Mouse (Mus musculus): ENCODE data around the gene Akap6. TPM values are rescaled to one million over a fixed set of nuclear protein-coding genes. Genes with fewer than 3 reads are reported as not detected.

Akap6 gene
- polyA plus RNA-seq, 1 experiment from 2014 or later = 2.0 TPM

DNA sequence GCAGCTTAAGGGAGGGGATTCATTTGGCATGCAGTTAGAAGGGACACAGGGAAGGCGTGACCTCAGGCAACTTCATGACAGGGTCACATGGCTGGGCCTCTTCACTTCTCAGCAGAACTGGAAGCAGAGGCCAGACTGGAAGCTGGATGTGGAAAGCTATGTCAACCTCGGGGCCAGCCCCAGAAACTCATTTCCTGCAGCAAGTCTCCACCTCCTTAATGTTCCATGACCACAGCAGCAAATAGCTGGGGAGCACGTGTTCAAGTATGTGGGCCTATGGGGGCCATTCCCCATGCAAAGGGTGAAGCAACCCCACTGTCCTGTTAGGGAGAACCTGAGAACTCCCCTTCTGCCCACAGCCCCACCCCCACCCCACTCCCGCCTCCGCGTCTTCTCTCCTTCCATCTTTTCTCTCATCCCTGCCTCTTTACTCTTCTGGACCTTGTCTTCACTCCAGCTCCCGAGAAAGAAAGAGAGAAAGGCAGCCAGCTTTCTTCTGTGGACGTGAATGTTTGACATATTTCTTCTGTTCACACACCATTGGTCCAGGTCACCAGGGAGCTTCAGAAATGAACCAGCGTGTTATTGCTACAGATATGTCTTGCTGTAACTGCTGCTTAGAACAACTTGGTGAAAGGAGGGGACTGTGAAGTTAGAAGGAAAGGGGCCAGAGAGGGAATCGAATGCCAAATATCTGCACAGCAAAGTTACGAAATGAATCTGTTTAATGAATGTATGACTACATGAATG is 194.6 kb downstream of the Akap6 start:
- ATAC-seq (ENCODE audit: insufficient read depth, low FRiP score) = no peak
- H3K36me3 ChIP-seq (ENCODE audit: control insufficient read depth, insufficient read depth, low read length) = no peaks in the 10 kb centered on the region
- 66% methylated on average over 11 of the region's 11 CpGs for WGBS

DNA sequence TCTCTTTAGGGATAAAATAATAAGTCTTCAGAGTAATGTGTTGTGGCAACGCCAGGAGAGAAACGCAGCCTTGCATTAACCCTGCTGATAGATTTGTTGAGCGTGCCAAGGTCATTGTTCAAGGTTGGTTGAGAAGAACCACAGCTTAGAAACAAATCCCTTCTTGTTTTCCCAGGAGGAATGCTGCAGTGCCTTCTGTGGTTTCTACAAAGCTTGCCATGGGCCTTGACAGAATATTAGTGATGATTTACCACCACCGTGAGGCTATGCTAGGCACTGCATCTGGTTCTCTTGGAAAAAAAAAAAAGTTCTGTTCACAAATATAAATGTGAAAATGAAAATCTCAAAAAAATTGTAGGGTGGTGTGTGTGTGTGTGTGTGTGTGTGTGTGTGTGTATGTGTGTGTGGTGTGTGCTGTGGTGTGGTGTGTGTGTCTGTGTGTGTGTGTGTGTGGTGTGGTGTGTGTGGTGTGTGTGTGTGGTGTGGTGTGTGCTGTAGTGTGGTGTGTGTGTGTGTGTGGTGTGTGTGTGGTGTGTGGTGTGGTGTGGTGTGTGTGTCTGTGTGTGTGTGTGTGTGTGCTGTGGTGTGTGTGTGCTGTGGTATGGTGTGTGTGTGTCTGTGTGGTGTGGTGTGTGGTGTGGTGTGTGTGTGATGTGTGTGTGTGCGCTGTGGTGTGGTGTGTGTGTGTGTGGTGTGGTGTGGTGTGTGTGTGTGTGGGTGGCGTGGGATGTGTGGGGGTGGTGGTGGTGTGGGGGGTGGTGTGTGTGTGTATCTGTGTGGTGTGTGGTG is 196.7 kb downstream of the Akap6 start:
- no peak overlapping the region for H3K4me2 ChIP-seq (ENCODE audit: low read depth, low read length)
- H3K27me3 ChIP-seq (ENCODE audit: control insufficient read depth, insufficient read depth, low read length) = no peaks in the 10 kb centered on the region
- no peaks in the 10 kb centered on the region for H3K4me1 ChIP-seq (ENCODE audit: control insufficient read depth, insufficient read depth, low read length)
- H3K27ac ChIP-seq (ENCODE audit: low read length) = no peak overlapping the region
- H3K9me3 ChIP-seq (replicated peaks; ENCODE audit: control insufficient read depth, low read length) = no peaks in the 10 kb centered on the region
- 12% methylated on average over 4 of the region's 6 CpGs for WGBS
- peak; percentile 60; the same call in 1 of the 2 replicates for ATAC-seq (ENCODE audit: insufficient read depth, low FRiP score)
- no peak overlapping the region for H3K4me3 ChIP-seq (replicated peaks; ENCODE audit: low read length)
- H3K36me3 ChIP-seq (ENCODE audit: control insufficient read depth, insufficient read depth, low read length) = no peaks in the 10 kb centered on the region
- H3K9ac ChIP-seq (ENCODE audit: low read length) = no peak overlapping the region

More for the DNA sequence above, 194.6 kb downstream of the Akap6 start:
- Histone ChIP-seq H3K9ac (ENCODE audit: low read length) (no peak overlapping the region), H3K4me2 (ENCODE audit: low read depth, low read length) (no peak overlapping the region), H3K27ac (ENCODE audit: low read length) (no peak overlapping the region), H3K4me1 (ENCODE audit: control insufficient read depth, insufficient read depth, low read length) (no peaks in the 10 kb centered on the region), H3K4me3 (replicated peaks; ENCODE audit: low read length) (no peak overlapping the region), H3K9me3 (replicated peaks; ENCODE audit: control insufficient read depth, low read length) (no peaks in the 10 kb centered on the region), H3K27me3 (ENCODE audit: control insufficient read depth, insufficient read depth, low read length) (no peaks in the 10 kb centered on the region)

DNA sequence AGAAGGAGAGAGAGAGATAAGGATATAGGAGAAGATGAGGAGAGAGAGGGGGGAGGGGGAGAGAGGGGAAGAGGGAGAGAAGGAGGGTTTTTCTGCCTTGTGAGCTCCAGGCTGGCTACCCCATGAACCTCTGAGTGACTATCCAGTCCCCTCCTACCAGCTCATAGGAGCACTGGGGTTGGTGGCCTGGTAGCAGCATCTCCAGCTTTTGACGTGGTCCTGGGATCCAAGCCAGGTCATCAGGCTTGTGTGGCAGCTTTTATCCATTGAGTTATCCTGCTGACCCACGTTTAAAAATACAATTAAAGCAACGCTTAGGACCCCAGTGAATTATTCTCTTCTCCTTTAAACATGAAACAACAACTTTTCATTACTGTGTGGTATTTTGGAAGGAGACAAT is 197.6 kb downstream of the Akap6 start:
- Histone ChIP-seq H3K27me3 (ENCODE audit: control insufficient read depth, insufficient read depth, low read length) (no peaks in the 10 kb centered on the region), H3K9me3 (replicated peaks; ENCODE audit: control insufficient read depth, low read length) (no peaks in the 10 kb centered on the region), H3K27ac (ENCODE audit: low read length) (no peak overlapping the region), H3K4me3 (replicated peaks; ENCODE audit: low read length) (no peak overlapping the region), H3K4me1 (ENCODE audit: control insufficient read depth, insufficient read depth, low read length) (no peaks in the 10 kb centered on the region), H3K4me2 (ENCODE audit: low read depth, low read length) (no peak overlapping the region), H3K9ac (ENCODE audit: low read length) (no peak overlapping the region), H3K36me3 (ENCODE audit: control insufficient read depth, insufficient read depth, low read length) (no peaks in the 10 kb centered on the region)
- 50% methylated on average over 3 of the region's 3 CpGs for WGBS
- no peak for ATAC-seq (ENCODE audit: insufficient read depth, low FRiP score)

DNA sequence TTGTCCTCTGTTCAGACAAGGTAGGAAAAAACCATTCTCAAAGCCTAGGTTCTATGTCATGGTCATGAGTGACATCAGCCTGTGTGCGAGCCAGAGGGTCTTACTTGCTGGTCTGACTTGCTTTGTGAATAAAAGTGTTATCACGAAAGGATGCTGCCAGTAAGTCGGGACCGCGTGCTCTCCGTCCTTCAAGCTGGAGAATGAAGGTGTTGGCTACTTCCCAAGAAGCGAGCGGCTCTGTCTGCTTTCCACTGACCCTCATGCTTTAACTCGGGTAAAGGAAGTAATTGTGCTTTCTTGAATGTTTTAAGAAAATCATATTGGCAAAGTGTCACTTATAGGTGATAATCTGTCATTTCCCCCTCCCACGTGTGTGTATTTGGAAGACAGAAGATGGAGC is 198.9 kb downstream of the Akap6 start:
- Histone ChIP-seq H3K4me2 (ENCODE audit: low read depth, low read length) (no peak overlapping the region), H3K36me3 (ENCODE audit: control insufficient read depth, insufficient read depth, low read length) (no peaks in the 10 kb centered on the region), H3K4me1 (ENCODE audit: control insufficient read depth, insufficient read depth, low read length) (no peaks in the 10 kb centered on the region), H3K27me3 (ENCODE audit: control insufficient read depth, insufficient read depth, low read length) (no peaks in the 10 kb centered on the region), H3K9ac (ENCODE audit: low read length) (no peak overlapping the region), H3K27ac (ENCODE audit: low read length) (no peak overlapping the region), H3K9me3 (replicated peaks; ENCODE audit: control insufficient read depth, low read length) (no peaks in the 10 kb centered on the region), H3K4me3 (replicated peaks; ENCODE audit: low read length) (no peak overlapping the region)
- no peak for ATAC-seq (ENCODE audit: insufficient read depth, low FRiP score)
- WGBS = 65% methylated on average over 10 of the region's 10 CpGs

DNA sequence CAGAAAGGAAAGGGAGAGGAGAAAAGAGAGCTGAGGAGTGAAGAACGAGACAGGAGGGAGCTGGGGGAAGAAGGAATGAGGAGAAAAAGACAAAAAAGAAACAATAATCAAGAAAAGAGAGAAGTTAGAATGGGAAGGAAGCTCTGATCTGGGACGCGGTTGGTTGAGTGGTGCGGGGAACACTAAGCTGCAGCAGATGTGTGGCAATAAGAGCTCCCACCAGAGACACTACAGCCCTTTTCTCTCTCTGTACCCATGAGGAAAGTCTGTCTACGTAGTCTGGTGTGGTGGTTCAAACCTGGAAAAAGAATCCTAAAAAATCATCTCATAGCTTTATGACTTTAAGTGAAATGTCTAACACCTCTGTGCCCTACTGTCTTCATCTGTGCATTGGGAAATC is 204.9 kb downstream of the Akap6 start:
- H3K27me3 ChIP-seq (ENCODE audit: control insufficient read depth, insufficient read depth, low read length) = no peaks in the 10 kb centered on the region
- WGBS = 87% methylated on average over 5 of the region's 5 CpGs
- no peak for ATAC-seq (ENCODE audit: insufficient read depth, low FRiP score)

DNA sequence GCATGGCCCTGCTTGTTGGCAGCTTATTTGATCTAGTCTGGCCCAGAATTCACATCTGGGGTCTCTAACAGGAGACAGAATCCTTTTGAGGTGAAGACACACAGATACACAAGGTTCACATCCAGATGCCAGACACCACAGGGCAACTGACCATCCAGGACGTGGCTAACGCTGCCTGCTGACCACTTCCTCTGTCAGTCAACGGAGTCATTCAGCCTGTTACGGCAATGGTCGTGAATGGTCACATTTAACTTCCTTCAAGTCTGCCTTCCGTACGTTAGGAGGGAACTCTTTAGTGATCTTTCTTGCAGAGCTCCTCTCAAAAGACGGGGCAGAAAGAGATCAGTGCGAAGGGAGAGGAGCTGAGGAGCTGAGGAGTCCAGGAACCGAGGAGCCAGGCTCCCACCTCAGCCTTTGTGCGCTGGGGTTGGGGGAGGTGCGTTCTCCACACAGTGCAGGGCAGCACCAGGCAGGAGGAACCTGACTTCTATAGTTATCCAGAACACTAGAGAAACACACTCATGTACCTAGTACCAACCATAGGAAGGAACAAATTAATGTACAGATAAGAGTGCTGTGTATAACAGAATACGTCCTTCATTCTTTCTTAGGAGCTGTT is 209.4 kb downstream of the Akap6 start:
- Histone ChIP-seq H3K4me2 (ENCODE audit: low read depth, low read length) (no peak overlapping the region), H3K9me3 (replicated peaks; ENCODE audit: control insufficient read depth, low read length) (no peaks in the 10 kb centered on the region), H3K27ac (ENCODE audit: low read length) (no peak overlapping the region), H3K27me3 (ENCODE audit: control insufficient read depth, insufficient read depth, low read length) (no peaks in the 10 kb centered on the region), H3K9ac (ENCODE audit: low read length) (no peak overlapping the region), H3K4me1 (ENCODE audit: control insufficient read depth, insufficient read depth, low read length) (no peaks in the 10 kb centered on the region), H3K36me3 (ENCODE audit: control insufficient read depth, insufficient read depth, low read length) (no peaks in the 10 kb centered on the region), H3K4me3 (replicated peaks; ENCODE audit: low read length) (no peak overlapping the region)
- ATAC-seq (ENCODE audit: insufficient read depth, low FRiP score) = no peak
- 70% methylated on average over 13 of the region's 13 CpGs for WGBS

More for the DNA sequence above, 204.9 kb downstream of the Akap6 start:
- Histone ChIP-seq H3K9me3 (replicated peaks; ENCODE audit: control insufficient read depth, low read length) (no peaks in the 10 kb centered on the region), H3K9ac (ENCODE audit: low read length) (no peak overlapping the region), H3K4me2 (ENCODE audit: low read depth, low read length) (no peak overlapping the region), H3K36me3 (ENCODE audit: control insufficient read depth, insufficient read depth, low read length) (no peaks in the 10 kb centered on the region), H3K4me1 (ENCODE audit: control insufficient read depth, insufficient read depth, low read length) (no peaks in the 10 kb centered on the region), H3K27ac (ENCODE audit: low read length) (no peak overlapping the region), H3K4me3 (replicated peaks; ENCODE audit: low read length) (no peak overlapping the region)

DNA sequence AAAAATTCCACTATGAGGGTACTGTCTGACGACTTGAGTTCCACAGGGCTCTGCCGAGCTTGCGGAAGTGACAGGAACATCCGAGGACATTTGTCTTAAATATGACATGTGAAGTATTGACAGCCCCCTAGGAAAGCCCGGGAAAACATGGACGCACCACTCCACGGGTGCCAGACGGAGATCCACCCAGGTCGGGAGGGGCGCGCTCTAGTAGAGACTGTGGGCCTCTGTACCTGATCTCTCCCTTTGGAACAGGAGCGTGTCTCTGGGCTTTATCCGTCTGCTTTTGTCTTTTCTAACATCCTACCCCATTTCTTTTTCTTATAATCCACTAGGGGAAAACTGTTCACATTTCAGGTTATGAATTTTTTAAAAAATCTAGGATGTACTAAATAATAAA is 211.2 kb downstream of the Akap6 start:
- H3K27ac ChIP-seq (ENCODE audit: low read length) = no peak overlapping the region
- H3K4me1 ChIP-seq (ENCODE audit: control insufficient read depth, insufficient read depth, low read length) = no peaks in the 10 kb centered on the region
- no peaks in the 10 kb centered on the region for H3K9me3 ChIP-seq (replicated peaks; ENCODE audit: control insufficient read depth, low read length)
- H3K4me2 ChIP-seq (ENCODE audit: low read depth, low read length) = no peak overlapping the region
- no peak overlapping the region for H3K4me3 ChIP-seq (replicated peaks; ENCODE audit: low read length)
- no peak overlapping the region for H3K9ac ChIP-seq (ENCODE audit: low read length)
- WGBS = 80% methylated on average over 13 of the region's 13 CpGs
- no peaks in the 10 kb centered on the region for H3K27me3 ChIP-seq (ENCODE audit: control insufficient read depth, insufficient read depth, low read length)
- ATAC-seq (ENCODE audit: insufficient read depth, low FRiP score) = no peak
- H3K36me3 ChIP-seq (ENCODE audit: control insufficient read depth, insufficient read depth, low read length) = no peaks in the 10 kb centered on the region

DNA sequence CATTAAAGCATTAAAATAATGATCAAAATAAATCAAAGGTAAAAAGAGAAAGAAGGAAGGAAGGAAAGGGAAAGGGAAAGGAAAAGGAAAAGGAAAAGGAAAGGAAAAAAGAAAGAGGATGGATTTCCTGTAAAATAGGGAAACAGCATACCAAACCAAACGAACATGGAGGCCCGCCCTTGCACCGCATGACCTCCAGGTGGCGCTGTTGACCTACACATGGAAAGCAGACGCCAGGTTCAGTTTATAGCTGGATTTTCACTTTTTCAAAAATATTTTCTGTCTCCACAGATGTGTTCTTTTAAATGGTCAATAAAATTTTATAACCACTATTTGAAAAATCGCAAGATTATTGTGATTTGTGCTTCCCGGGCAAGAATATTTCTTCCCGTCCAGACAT is 211.6 kb downstream of the Akap6 start:
- 0 out of 2 replicates have a peak overlapping the region, but pooled peaks have one; percentile 21 for H3K4me2 ChIP-seq (ENCODE audit: low read depth, low read length)

DNA sequence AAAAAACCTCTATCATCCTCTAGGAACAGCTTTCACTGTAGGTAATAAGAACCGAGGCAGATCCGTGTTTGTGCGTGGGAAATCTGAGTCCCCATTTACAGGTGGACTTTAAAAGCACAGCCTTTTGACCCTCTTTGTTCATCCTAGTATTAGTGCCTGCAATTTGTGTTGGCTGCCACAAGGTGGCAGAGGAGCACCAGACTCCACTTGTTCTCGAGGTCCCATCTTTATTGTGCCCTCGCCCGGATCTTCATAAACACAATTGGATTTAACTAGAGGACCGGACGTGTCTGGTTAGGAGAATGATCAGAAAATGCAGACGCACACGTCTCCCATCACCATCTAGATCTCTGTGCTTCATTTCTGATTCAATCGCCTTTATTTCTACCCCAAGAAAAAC is 219.8 kb downstream of the Akap6 start:
- no peaks in the 10 kb centered on the region for H3K36me3 ChIP-seq (ENCODE audit: control insufficient read depth, insufficient read depth, low read length)
- H3K9ac ChIP-seq (ENCODE audit: low read length) = no peak overlapping the region
- 34% methylated on average over 11 of the region's 11 CpGs for WGBS
- H3K4me2 ChIP-seq (ENCODE audit: low read depth, low read length) = no peak overlapping the region
- H3K4me3 ChIP-seq (replicated peaks; ENCODE audit: low read length) = no peak overlapping the region
- H3K27me3 ChIP-seq (ENCODE audit: control insufficient read depth, insufficient read depth, low read length) = no peaks in the 10 kb centered on the region
- no peak overlapping the region for H3K27ac ChIP-seq (ENCODE audit: low read length)
- no peak for ATAC-seq (ENCODE audit: insufficient read depth, low FRiP score)
- H3K9me3 ChIP-seq (replicated peaks; ENCODE audit: control insufficient read depth, low read length) = 0 out of 2 replicates have a peak, but pooled peaks cover 6% of the 10 kb centered on the region
- H3K4me1 ChIP-seq (ENCODE audit: control insufficient read depth, insufficient read depth, low read length) = no peaks in the 10 kb centered on the region

More for the DNA sequence above, 211.6 kb downstream of the Akap6 start:
- H3K9ac ChIP-seq (ENCODE audit: low read length) = no peak overlapping the region
- no peaks in the 10 kb centered on the region for H3K4me1 ChIP-seq (ENCODE audit: control insufficient read depth, insufficient read depth, low read length)
- H3K27me3 ChIP-seq (ENCODE audit: control insufficient read depth, insufficient read depth, low read length) = no peaks in the 10 kb centered on the region
- H3K4me3 ChIP-seq (replicated peaks; ENCODE audit: low read length) = no peak overlapping the region
- no peak for ATAC-seq (ENCODE audit: insufficient read depth, low FRiP score)
- H3K36me3 ChIP-seq (ENCODE audit: control insufficient read depth, insufficient read depth, low read length) = no peaks in the 10 kb centered on the region
- H3K27ac ChIP-seq (ENCODE audit: low read length) = no peak overlapping the region
- WGBS = 13% methylated on average over 8 of the region's 8 CpGs
- H3K9me3 ChIP-seq (replicated peaks; ENCODE audit: control insufficient read depth, low read length) = no peaks in the 10 kb centered on the region
